Mouse (Mus musculus) lung, postnatal 0 days (tissue): Measurements from ENCODE around the gene Omg.

ENCODE experiments used
- CTCF ChIP-seq: IDR thresholded peaks from 2 replicates; pipeline ENCODE4 v1.5.1; 2016; ENCODE audit warnings: antibody characterized with exemption, mild to moderate bottlenecking
- EP300 ChIP-seq: IDR thresholded peaks from 2 replicates; pipeline ENCODE4 v1.6.1; 2016; ENCODE audit warnings: antibody characterized with exemption, mild to moderate bottlenecking, control low read depth

- TF ChIP-seq CTCF: no peak
- no peak for TF ChIP-seq EP300
Observed at GRCm38 (mm10) chr11:79524310-79524575, 20.4 kb upstream of the Omg start.
